Mouse (Mus musculus): ENCODE data around the gene Gm42957. TPM values are rescaled to one million over a fixed set of nuclear protein-coding genes. Genes with fewer than 3 reads are reported as not detected.

Gm42957 gene
- polyA plus RNA-seq, 1 experiment from 2014 or later, result not detected

DNA sequence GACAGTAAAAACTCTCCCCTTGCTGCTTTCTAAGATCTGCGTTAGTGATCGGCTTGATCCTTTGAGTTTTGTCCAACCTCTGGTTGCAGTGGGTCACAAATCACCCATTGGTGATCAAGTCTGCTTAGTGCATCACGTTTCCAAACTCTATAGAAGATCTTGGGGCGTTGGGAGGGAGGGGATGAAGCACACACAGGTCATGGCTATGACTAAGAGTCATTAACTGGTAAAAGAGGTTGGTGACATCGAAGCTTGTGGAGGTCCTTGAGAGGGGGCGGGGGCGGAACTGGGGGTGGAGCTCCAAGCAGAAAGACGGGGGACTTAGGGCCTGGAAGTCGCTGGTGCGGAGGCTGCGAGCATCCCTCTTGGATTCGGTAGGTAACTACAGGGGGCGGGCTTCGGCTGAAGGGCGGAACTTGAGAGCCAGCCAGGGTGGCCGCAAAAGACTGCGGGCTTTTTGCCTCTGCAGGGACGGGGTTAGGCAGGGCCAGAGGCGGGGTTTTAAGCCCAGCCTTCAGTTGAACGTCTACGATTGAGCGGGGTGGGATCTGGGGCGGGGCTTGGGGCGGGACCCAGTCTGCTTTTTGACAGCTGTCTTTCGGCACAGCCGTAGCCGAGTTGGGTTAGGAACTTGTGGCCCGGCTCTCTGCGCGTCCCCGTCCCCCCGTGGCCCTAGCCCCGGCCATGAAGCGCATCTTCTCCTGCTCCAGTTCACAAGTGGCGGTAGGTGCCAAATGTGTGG is 34.6 kb downstream of the Gm42957 start, which contains the start of gene Ankrd35:
TSS of gene Ankrd35 (plus strand) at position 405 of the 742 bp plus-strand sequence.
- WGBS (ENCODE audit: insufficient replicate concordance), result 4% methylated on average over 35 of the region's 35 CpGs
- DNase-seq (peak; percentile 90), ATAC-seq (peak; percentile 99)
- TF ChIP-seq EP300 (IDR thresholded peaks at IDR 0.05; ENCODE audit: low read depth), result no peak
- peak; percentile 47 for TF ChIP-seq CTCF (IDR thresholded peaks at IDR 0.05; ENCODE audit: low read depth)
- H3K36me3 ChIP-seq (replicated peaks; ENCODE audit: insufficient read depth, low read length), result no peaks in the 10 kb centered on the region
- H3K4me1 ChIP-seq (ENCODE audit: insufficient read depth), result peaks cover 4% of the 10 kb centered on the region
- H3K4me3 ChIP-seq (ENCODE audit: low read depth, low read length), result peak within 1 kb of the TSS; percentile 42
- H3K9me3 ChIP-seq (ENCODE audit: low read length), result no peaks in the 10 kb centered on the region
- H3K27ac ChIP-seq (ENCODE audit: low read depth), result no peak within 1 kb of the TSS
- peaks cover 19% of the 10 kb centered on the region for H3K27me3 ChIP-seq (ENCODE audit: insufficient read depth, low read length)
- peak within 1 kb of the TSS; percentile 78 for H3K4me2 ChIP-seq (ENCODE audit: low read depth, low read length)
- H3K9ac ChIP-seq (replicated peaks), result 0 out of 2 replicates have a peak within 1 kb of the TSS, but pooled peaks have one; percentile 18

DNA sequence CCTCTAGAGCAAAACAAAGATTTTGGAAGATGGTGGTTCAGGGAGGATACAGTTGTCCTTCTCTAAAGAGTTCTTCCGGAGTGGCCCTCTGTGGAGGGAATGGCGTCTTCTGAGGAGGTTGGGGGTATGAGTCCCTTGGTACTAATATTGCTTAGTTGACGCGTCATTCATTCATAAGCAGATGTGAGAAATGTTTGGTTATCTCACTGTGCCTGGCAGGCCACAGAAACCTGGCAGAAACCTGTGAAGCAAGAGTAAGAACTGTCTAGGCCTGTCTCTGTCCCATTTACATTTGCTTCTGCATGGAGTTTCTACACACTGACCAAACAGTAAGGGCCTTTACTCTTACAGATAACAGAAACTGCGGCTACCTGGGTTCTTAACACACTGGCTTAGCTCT is 36.2 kb downstream of the Gm42957 start:
- Histone ChIP-seq H3K9ac (replicated peaks) (no peak overlapping the region), H3K4me3 (ENCODE audit: low read depth, low read length) (no peak overlapping the region), H3K4me1 (ENCODE audit: insufficient read depth) (peaks cover 4% of the 10 kb centered on the region), H3K27ac (ENCODE audit: low read depth) (no peak overlapping the region), H3K36me3 (replicated peaks; ENCODE audit: insufficient read depth, low read length) (no peaks in the 10 kb centered on the region), H3K9me3 (ENCODE audit: low read length) (no peaks in the 10 kb centered on the region), H3K27me3 (ENCODE audit: insufficient read depth, low read length) (peaks cover 19% of the 10 kb centered on the region), H3K4me2 (ENCODE audit: low read depth, low read length) (no peak overlapping the region)
- ATAC-seq (no peak), DNase-seq (no peak)
- TF ChIP-seq EP300 (IDR thresholded peaks at IDR 0.05; ENCODE audit: low read depth), result no peak
- no peak for TF ChIP-seq CTCF (IDR thresholded peaks at IDR 0.05; ENCODE audit: low read depth)
- 88% methylated on average over 5 of the region's 5 CpGs for WGBS (ENCODE audit: insufficient replicate concordance)

GRCm38 (mm10) chr3:96673514-96673913 is 38.2 kb downstream of the Gm42957 start:
- no peak overlapping the region for H3K4me2 ChIP-seq (ENCODE audit: low read depth, low read length)
- H3K9me3 ChIP-seq (ENCODE audit: low read length), result no peaks in the 10 kb centered on the region
- H3K9ac ChIP-seq (replicated peaks), result no peak overlapping the region
- H3K27ac ChIP-seq (ENCODE audit: low read depth), result no peak overlapping the region
- DNase-seq (no peak), ATAC-seq (no peak)
- peaks cover 4% of the 10 kb centered on the region for H3K4me1 ChIP-seq (ENCODE audit: insufficient read depth)
- WGBS (ENCODE audit: insufficient replicate concordance), result 72% methylated on average over 4 of the region's 4 CpGs
- H3K27me3 ChIP-seq (ENCODE audit: insufficient read depth, low read length), result peaks cover 19% of the 10 kb centered on the region
- no peak overlapping the region for H3K4me3 ChIP-seq (ENCODE audit: low read depth, low read length)
- TF ChIP-seq EP300 (IDR thresholded peaks at IDR 0.05; ENCODE audit: low read depth), result no peak
- TF ChIP-seq CTCF (IDR thresholded peaks at IDR 0.05; ENCODE audit: low read depth), result no peak
- no peaks in the 10 kb centered on the region for H3K36me3 ChIP-seq (replicated peaks; ENCODE audit: insufficient read depth, low read length)

DNA sequence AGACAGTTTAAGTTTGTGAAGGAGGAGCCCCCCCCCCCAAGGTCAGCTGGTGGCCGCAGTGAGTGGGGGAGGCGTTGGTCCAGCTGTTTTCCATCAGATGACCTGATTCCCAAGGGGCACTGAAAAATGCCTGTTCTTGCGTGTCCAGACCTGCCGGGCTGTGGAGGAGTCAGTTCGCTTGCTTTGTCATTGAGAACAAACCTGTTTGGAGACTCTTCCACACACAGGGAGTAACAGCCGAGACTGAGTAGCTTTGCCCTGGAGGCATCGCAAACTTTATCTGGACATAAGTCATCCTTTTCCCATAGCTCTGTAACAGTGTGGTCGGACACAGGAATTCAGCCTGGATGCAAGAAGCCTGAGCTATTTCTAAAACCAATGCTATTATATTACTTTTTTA is 39.2 kb downstream of the Gm42957 start:
- DNase-seq, result no peak

DNA sequence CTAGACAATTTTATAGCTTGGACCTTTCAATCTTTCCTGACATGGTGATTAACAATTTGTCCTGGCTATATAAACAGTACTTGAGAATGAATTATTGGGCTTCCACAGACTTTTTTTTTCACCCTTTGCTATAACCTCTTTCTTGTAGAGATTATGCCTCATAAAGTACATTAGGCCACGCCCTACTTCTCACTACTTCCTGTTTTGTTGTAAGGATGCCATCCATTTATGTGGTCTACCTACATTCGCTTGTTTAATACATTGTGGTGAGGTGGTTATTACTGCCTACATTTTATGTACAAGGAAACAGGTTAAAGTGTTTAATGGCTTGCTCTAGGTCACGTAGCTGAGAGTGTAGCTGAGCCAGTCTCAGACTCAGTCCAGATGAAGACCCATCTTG is 39.9 kb downstream of the Gm42957 start:
- Histone ChIP-seq H3K27me3 (ENCODE audit: insufficient read depth, low read length) (peaks cover 17% of the 10 kb centered on the region), H3K9me3 (ENCODE audit: low read length) (no peaks in the 10 kb centered on the region), H3K27ac (ENCODE audit: low read depth) (no peak overlapping the region), H3K9ac (replicated peaks) (no peak overlapping the region), H3K36me3 (replicated peaks; ENCODE audit: insufficient read depth, low read length) (no peaks in the 10 kb centered on the region), H3K4me2 (ENCODE audit: low read depth, low read length) (no peak overlapping the region), H3K4me1 (ENCODE audit: insufficient read depth) (peaks cover 4% of the 10 kb centered on the region), H3K4me3 (ENCODE audit: low read depth, low read length) (no peak overlapping the region)
- TF ChIP-seq CTCF (IDR thresholded peaks at IDR 0.05; ENCODE audit: low read depth), result no peak
- TF ChIP-seq EP300 (IDR thresholded peaks at IDR 0.05; ENCODE audit: low read depth), result no peak
- no peak for DNase-seq
- WGBS (ENCODE audit: insufficient replicate concordance), result 58% methylated on average over 3 of the region's 3 CpGs
- no peak for ATAC-seq

More for the DNA sequence above, 39.2 kb downstream of the Gm42957 start:
- Histone ChIP-seq H3K9me3 (ENCODE audit: low read length) (no peaks in the 10 kb centered on the region), H3K9ac (replicated peaks) (no peak overlapping the region), H3K4me2 (ENCODE audit: low read depth, low read length) (no peak overlapping the region), H3K27ac (ENCODE audit: low read depth) (no peak overlapping the region), H3K4me1 (ENCODE audit: insufficient read depth) (peaks cover 4% of the 10 kb centered on the region), H3K36me3 (replicated peaks; ENCODE audit: insufficient read depth, low read length) (no peaks in the 10 kb centered on the region), H3K27me3 (ENCODE audit: insufficient read depth, low read length) (peaks cover 16% of the 10 kb centered on the region), H3K4me3 (ENCODE audit: low read depth, low read length) (no peak overlapping the region)
- TF ChIP-seq CTCF (IDR thresholded peaks at IDR 0.05; ENCODE audit: low read depth) (no peak), EP300 (IDR thresholded peaks at IDR 0.05; ENCODE audit: low read depth) (no peak)
- WGBS (ENCODE audit: insufficient replicate concordance), result 73% methylated on average over 8 of the region's 8 CpGs
- ATAC-seq, result no peak

DNA sequence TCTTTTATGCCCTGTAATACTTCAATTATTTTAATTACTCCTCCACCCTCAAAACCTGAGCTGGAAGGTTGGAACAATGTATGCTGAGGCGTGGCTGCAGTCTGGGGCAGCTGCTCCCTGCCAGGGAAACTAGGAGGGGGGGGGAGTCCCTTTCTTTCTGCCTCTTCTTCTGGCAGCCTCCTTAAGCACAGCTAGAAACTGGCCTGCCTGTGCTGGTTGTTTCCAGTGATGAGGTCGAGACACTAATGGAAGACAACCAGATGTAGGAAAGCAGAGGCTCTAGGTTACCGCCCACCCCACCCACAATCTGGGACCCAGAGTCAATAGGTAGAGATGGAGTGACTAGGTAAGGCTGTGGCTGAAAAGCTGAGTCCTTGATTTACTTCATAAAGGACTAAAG is 40.4 kb downstream of the Gm42957 start:
- ATAC-seq (no peak), DNase-seq (no peak)
- H3K4me2 ChIP-seq (ENCODE audit: low read depth, low read length), result no peak overlapping the region
- H3K9me3 ChIP-seq (ENCODE audit: low read length), result no peaks in the 10 kb centered on the region
- WGBS (ENCODE audit: insufficient replicate concordance), result 67% methylated on average over 3 of the region's 3 CpGs
- H3K4me1 ChIP-seq (ENCODE audit: insufficient read depth), result no peaks in the 10 kb centered on the region
- no peak overlapping the region for H3K27ac ChIP-seq (ENCODE audit: low read depth)
- TF ChIP-seq EP300 (IDR thresholded peaks at IDR 0.05; ENCODE audit: low read depth) (no peak), CTCF (IDR thresholded peaks at IDR 0.05; ENCODE audit: low read depth) (no peak)
- H3K4me3 ChIP-seq (ENCODE audit: low read depth, low read length), result no peak overlapping the region
- H3K36me3 ChIP-seq (replicated peaks; ENCODE audit: insufficient read depth, low read length), result no peaks in the 10 kb centered on the region
- H3K27me3 ChIP-seq (ENCODE audit: insufficient read depth, low read length), result peaks cover 15% of the 10 kb centered on the region
- H3K9ac ChIP-seq (replicated peaks), result no peak overlapping the region

Data from liver, postnatal 0 days (tissue).